Mouse (Mus musculus): ENCODE results near the gene 1700022I11Rik. TPM values are rescaled to one million over a fixed set of nuclear protein-coding genes. Genes with fewer than 3 reads are reported as not detected.
"Not testable (repeated sequence)": the region's sequence is repeated elsewhere in the genome, so short reads cannot be mapped to it uniquely, and the experiment has no call there.

The 1700022I11Rik gene
- total RNA-seq, 2 experiments from 2014 or later, result not detected

DNA sequence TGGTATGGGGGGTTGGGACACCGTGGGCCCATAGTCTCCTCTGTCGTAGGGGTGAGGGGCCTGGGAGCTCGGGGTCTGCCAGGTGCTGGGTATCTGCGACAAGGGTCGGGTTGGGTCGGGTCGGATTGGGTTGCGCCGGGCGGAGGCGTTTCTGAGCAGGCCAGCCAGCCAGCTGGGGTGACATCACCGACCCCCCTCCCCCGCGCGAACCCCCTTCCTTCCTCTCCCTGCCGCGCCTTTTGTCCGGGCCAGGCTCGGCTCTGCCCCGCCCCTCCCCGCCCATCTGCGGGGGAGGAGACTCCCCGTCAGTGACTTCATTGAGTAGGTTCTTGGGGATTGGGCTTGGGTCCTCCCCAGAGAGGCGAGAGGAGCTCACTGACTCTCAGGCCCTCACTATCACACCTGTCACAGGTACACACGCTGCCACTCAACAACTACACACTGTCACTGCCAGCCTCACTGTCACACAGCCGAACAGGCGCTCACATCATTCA lies 19.3 kb upstream of the 1700022I11Rik start:
- no peak for ATAC-seq (replicated peaks; ENCODE audit: low FRiP score, poor library complexity, severe bottlenecking)

GRCm38 (mm10) chr4:42951206-42952195 lies 17.9 kb upstream of the 1700022I11Rik start:
- no peak for ATAC-seq (replicated peaks; ENCODE audit: low FRiP score, poor library complexity, severe bottlenecking)

DNA sequence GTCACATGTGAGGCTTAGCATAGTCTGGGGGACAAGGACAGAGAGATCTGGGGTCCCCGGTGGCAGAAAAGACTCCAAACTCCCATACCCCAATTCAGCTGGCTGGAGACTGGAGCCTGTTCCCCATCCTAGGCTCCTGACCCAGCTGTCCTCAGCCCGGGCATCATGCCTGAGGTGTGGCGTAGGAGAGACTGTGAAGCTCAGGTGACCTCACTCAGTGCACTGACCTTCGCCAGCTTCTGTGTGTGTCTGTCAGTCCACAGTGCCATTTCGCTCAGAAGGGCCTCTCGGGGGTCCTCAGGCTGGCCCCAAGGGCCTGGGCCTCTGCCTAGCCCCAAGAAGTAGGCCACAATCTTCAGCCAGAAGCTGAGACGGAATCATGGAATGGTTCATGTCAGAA lies 16.8 kb upstream of the 1700022I11Rik start:
- ATAC-seq (replicated peaks; ENCODE audit: low FRiP score, poor library complexity, severe bottlenecking), result no peak

GRCm38 (mm10) chr4:42953435-42954094 lies 15.8 kb upstream of the 1700022I11Rik start:
- ATAC-seq (replicated peaks; ENCODE audit: low FRiP score, poor library complexity, severe bottlenecking), result no peak

- ATAC-seq (replicated peaks; ENCODE audit: low FRiP score, poor library complexity, severe bottlenecking), result no peak
Observed at GRCm38 (mm10) chr4:42954297-42954696, 15.1 kb upstream of the 1700022I11Rik start.

GRCm38 (mm10) chr4:42955200-42955599 lies 14.2 kb upstream of the 1700022I11Rik start:
- no peak for ATAC-seq (replicated peaks; ENCODE audit: low FRiP score, poor library complexity, severe bottlenecking)

- no peak for ATAC-seq (replicated peaks; ENCODE audit: low FRiP score, poor library complexity, severe bottlenecking)
Observed at GRCm38 (mm10) chr4:42956581-42956980, 12.8 kb upstream of the 1700022I11Rik start.

DNA sequence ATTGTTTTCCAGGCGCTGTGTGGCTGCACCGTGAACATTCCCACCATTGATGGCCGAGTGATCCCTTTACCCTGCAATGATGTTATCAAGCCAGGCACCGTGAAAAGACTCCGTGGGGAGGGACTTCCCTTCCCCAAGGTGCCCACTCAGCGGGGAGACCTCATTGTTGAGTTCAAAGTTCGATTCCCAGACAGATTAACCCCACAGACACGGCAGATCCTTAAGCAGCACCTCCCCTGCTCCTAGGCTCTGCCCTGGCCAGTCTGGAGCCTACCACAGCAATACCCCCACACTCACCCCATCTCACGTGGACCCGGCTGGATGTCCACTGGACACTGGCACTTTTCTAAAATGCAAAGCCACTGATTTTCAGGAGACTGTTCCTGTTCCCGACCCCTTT lies 12.1 kb upstream of the 1700022I11Rik start:
- ATAC-seq (replicated peaks; ENCODE audit: low FRiP score, poor library complexity, severe bottlenecking), result no peak

- no peak for ATAC-seq (replicated peaks; ENCODE audit: low FRiP score, poor library complexity, severe bottlenecking)
Observed at GRCm38 (mm10) chr4:42957979-42958378, 11.4 kb upstream of the 1700022I11Rik start.

- ATAC-seq (replicated peaks; ENCODE audit: low FRiP score, poor library complexity, severe bottlenecking), result no peak
Observed at GRCm38 (mm10) chr4:42958942-42959341, 10.5 kb upstream of the 1700022I11Rik start.

DNA sequence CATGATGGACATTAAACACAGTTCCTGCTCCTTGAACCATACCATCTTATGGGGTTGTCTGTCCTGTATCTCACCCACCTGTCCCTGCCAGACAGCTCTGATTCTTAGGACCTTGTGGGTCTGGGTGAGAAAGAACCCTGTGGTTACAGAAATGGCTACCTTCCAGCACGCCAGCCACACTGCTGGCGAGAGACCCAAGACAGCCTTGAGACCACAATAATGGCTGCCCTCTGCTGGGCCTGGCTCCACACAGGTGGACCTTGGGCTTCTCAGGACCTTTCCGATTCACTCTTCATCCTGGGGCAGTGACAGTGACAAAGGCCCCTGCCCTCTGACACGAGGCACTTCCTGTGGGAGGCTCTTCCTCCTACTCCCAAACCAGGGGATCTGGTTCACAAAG lies 10.0 kb upstream of the 1700022I11Rik start:
- no peak for ATAC-seq (replicated peaks; ENCODE audit: low FRiP score, poor library complexity, severe bottlenecking)

DNA sequence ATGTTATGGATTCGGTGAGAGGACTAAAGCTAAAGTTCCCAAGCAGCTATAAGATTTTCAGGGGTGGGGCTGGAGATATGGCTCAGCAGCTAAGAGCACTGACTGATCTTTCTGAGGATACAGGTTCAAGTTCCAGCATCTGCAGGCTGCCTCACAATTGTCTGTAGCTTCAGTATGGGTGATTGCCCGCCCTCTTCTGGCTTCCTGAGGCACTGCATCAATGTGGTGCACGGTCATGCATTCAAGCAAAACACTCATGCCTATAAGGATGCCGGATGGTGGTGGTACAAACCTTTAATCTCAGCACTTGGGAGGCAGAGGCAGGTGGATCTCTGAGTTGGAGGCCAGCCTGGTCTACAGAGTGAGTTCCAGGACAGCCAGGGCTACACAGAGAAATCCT lies 7.8 kb upstream of the 1700022I11Rik start:
- peak; percentile 63; the same call in 1 of the 2 replicates for ATAC-seq (replicated peaks; ENCODE audit: low FRiP score, poor library complexity, severe bottlenecking)

GRCm38 (mm10) chr4:42963480-42963879 lies 5.9 kb upstream of the 1700022I11Rik start:
- no peak for ATAC-seq (replicated peaks; ENCODE audit: low FRiP score, poor library complexity, severe bottlenecking)

- peak; percentile 65 for ATAC-seq (replicated peaks; ENCODE audit: low FRiP score, poor library complexity, severe bottlenecking)
Observed at GRCm38 (mm10) chr4:42965039-42965719, 4.2 kb upstream of the 1700022I11Rik start.

- no peak for ATAC-seq (replicated peaks; ENCODE audit: low FRiP score, poor library complexity, severe bottlenecking)
Observed at GRCm38 (mm10) chr4:42972952-42973351, 3.5 kb downstream of the 1700022I11Rik start.

- no peak for ATAC-seq (replicated peaks; ENCODE audit: low FRiP score, poor library complexity, severe bottlenecking)
Observed at GRCm38 (mm10) chr4:42973868-42974267, 4.5 kb downstream of the 1700022I11Rik start.

DNA sequence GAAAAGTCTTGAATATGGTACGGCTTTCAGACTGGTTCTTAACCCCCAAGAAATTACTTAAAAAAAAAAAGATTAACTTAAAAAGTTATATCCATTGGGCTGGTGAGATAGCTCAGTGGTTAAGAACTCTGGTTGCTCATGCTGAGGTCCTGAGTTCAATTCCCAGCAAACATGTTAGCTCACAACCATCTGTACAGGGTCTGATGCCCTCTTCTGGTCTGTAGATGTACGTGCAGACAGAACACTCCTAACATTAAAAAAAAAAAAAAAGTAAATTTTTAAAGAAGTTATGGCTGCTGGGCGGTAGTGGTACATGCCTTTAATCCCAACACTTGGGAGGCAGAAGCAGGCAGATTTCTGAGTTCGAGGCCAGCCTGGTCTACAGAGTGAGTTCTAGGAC lies 8.7 kb downstream of the 1700022I11Rik start:
- ATAC-seq (replicated peaks; ENCODE audit: low FRiP score, poor library complexity, severe bottlenecking), result no peak

- not testable (repeated sequence) for ATAC-seq (replicated peaks; ENCODE audit: low FRiP score, poor library complexity, severe bottlenecking)
Observed at GRCm38 (mm10) chr4:42980467-42980866, 11.1 kb downstream of the 1700022I11Rik start.

DNA sequence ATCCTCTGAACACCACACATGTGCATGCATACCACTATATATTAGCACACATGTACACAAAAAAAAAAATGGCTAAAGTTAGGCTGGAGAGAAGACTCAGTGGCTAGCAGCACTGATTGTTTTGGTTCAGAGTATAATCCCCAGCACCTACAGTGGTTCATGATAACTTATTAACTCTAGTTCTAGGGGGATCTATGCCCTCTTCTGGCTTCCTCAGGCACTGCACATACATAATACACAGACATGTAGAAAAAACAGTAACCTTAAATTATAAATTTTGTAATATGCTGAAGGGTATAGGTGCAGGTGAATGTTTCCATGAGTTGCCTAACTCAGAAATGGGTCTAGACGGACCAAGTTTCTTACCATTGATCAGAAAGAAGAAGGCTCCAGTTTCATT lies 18.9 kb downstream of the 1700022I11Rik start:
- no peak for ATAC-seq (replicated peaks; ENCODE audit: low FRiP score, poor library complexity, severe bottlenecking)

DNA sequence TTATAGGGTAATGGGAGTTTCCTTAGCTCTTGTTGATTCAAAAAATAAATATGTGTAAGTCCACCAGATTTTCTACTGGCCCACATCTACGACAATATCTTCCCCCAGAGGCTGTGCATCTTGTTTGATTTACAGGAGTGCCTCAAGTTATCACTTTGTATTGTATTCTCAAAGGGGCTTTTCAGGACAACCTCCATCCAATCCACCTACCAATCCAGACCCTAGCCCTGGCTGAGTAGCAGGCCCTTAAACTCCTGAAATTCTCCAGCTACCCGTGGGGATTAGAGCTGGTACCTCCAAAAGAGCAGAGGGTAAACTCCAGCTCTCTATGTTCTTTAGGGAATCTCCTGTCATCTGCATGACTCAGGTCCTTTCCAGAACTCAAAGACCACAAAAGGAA lies 28.6 kb downstream of the 1700022I11Rik start:
- no peak for ATAC-seq (replicated peaks; ENCODE audit: low FRiP score, poor library complexity, severe bottlenecking)
